Mouse (Mus musculus): ENCODE measurements around the gene Csgalnact2. TPM values are rescaled to one million over a fixed set of nuclear protein-coding genes. Genes with fewer than 3 reads are reported as not detected.

Gene Csgalnact2
- total RNA-seq (2022) = 10 to 100 TPM; 10.4 to 13.6 (median 12.2) TPM

DNA sequence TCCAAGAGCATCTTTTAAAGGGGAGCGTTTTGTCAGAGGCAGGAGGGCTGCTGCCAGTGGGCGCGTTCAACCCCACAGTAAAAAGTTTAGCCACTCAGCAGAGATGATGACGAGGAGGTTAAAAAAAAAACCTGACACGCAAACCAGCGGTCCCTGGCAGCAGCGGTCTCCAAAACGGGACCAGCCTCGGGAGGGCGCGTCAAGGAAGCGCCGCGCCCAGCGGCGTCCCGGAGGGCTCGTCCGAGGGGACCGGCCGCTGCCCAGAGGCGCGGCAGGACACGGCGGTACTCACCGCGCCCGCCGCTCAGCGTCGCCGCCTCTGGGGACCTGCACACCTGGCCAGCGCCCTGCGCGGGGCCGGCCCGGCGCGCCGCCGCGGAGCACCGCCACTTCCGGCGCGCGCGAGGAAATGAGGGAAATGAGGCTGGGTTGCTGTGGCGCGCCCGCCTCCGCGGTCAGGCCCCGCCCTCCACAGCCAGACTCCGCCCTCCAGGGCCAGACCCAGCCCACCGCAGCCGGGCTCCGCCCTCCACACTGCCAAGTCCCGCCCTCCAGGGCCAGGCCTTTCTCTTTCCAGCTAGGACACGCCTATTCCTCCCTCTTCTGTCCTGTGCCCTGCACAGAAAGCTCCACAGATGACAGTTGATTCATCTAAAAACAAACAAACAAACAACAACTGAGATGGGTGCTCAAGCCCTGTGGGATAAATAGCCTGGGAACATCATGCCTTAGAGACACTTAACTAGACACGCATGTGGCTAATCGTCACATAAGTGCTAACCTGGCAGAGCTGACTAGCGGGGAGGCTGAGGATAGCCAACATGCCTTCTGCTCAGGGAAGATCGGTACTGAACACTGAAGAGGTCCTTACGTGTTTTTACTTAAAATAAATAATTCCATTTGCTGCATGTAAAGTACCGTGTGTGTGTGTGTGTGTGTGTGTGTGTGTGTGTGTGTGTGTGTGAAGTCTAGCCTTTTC is at the start of gene Csgalnact2:
Gene Csgalnact2 (minus strand): TSS at position 410 of the 979 bp plus-strand sequence.
- peak; percentile 82 to 89 for DNase-seq (ENCODE audit: low spot score in 2 of 2)

DNA sequence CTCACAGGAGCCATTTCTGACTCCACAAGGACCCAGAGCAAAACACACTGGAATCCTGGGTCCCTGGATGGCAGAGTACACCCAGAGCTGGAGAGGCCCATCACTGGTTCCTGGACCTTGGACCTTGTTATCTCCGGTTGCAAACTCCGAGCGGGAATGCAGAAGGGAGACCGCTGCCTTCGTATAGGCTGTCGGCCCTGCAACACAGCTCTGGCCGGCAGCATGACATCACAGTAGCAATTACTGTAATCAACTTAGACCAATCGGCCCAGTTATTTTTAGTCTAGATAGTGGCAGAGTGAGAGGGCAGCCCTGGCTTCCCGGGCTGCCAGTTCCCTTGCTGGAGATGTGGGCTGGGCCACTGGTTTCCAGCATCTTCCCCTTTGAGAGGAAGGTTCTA is 49.7 kb upstream of the Csgalnact2 start:
- no peak for DNase-seq (ENCODE audit: low spot score in 2 of 2)

DNA sequence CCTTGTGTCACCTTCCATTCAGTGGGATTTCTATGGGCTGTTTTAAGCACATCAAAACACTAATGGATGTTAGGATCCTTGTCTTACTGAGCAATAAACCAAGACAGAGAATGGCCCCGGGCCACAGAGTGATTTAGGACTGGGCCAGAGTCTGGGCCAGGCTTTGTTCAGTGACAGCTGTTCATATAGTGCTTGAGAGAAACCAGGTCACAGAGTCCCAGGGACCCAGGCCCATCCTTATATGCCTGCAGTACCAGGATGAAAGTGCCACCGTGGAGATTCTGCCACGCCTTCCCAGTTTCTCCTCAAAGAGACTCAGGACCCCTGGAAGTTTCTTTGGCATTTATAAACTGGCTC is 48.3 kb upstream of the Csgalnact2 start:
- no peak for DNase-seq (ENCODE audit: low spot score in 2 of 2)

DNA sequence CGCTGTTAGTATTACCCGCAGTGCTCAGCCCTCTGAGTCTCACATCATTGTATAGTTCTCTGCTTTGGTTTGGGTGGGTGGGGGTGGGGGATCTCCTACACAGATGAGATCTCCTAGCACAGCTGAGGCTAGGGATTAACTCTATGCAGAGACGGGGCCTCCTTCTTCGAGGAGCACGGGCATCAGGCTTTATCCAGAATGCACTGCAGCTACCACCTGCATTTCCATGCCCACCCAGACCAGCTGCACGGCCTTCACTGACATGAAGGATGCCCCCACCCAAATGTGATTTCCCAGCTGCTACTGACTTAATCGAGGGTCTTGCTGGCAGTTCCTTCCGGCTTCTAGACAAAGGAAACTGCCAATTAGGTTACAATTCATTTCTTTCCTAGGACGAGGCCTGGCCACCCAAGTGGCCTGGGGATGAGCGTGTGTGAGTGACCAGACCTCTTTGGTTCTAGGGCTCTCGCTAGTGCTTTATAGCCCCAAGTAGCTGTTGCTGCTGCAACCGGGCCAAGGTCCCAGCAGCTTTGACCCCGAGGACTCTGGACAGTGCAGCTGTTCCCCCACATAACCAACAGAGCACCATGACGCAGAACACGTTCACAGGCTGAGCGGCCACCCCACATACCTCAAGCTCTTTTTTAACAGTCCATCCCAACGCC is 47.8 kb upstream of the Csgalnact2 start:
- DNase-seq (ENCODE audit: low spot score in 2 of 2) = no peak

DNA sequence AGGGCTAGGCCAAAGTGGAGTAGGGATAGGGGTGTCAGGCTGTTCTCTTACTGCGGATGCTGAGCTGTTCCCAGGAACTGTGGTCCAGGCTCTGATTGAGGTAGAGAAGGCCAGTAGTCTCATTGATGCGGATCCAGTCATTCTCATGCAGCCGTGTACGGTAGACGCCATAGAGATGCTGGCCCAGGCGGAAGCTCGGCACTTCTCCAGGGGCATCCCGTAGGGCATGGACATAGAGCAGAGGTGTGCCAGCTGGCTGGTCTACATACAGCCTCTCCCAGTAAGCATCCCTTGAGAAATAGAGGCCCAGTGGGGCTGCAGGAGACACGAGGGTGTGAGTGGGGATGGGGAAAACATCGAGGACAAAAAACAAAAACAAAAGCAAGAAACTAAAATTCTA is 45.2 kb upstream of the Csgalnact2 start:
- no peak for DNase-seq (ENCODE audit: low spot score in 2 of 2)

DNA sequence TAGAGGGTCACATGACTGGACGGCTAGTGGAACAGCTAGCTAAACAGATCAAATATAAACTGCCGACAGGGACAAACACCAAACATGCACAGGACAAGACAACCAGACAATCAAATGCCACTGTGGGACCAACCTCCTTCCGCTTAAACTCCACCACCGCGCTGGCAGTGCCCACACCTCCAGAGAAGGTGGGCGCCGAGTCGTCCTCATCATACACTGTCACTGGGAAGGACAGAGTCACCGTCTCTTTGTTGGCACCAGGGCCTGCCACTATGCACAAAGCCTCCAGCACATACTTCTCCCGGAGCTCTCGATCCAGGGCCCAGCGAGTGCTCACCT is 41.1 kb upstream of the Csgalnact2 start:
- no peak for DNase-seq (ENCODE audit: low spot score in 2 of 2)

DNA sequence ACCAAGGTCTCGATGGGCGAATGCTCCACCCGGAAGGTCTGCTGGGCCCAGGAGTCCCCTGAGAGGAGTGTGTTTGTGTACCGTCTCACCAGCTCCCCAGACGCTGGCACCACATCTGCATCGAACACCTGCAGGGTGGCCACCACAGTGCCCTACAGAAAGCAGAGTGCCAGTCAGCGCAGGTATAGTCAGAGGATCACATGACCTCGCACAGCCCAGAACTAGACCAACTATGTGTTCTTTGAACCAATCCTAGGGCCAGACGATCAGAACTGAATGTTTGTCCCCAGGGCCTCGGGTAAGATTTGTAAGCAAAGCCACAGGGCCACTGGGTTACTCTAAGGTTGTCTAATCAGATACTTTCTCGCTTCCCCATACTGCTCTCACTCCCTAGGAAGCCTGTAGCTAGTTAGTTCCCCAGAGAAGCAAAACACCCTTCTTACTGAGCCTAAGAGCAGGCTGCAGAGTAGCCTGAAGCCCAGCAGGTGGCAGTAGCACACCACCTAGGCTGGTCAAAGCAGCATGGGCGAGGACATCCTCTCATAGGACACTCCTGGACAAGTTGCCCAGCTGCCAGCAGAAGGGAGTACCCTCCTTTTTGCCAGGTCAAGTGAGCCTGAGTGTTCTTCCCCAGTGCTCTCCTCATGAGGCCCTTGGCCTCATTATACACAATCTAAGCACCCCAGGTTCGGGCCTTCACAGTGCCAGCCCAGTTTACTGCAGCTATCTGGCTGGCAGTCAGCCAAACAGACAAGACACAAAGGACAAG is 40.6 kb upstream of the Csgalnact2 start:
- peak; percentile 53 to 68 for DNase-seq (ENCODE audit: low spot score in 2 of 2)

DNA sequence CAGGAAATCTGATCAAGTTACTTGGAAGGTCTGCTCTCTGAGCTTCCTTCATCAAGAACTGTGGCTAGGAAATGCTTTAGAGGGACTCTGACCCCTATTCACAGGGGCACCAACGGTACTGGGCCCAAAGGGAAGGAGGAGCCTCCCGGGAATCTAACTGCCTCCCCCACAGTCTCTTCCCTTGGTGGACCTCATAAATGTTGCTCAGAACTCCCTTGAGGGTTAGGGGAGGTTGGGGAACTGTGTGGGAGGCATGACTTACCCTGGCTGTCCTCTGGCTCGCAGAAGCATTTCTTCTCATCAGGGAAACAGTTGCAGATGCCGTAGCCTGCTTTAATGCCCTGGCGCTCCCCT is 35.0 kb upstream of the Csgalnact2 start:
- DNase-seq (ENCODE audit: low spot score in 2 of 2) = no peak

DNA sequence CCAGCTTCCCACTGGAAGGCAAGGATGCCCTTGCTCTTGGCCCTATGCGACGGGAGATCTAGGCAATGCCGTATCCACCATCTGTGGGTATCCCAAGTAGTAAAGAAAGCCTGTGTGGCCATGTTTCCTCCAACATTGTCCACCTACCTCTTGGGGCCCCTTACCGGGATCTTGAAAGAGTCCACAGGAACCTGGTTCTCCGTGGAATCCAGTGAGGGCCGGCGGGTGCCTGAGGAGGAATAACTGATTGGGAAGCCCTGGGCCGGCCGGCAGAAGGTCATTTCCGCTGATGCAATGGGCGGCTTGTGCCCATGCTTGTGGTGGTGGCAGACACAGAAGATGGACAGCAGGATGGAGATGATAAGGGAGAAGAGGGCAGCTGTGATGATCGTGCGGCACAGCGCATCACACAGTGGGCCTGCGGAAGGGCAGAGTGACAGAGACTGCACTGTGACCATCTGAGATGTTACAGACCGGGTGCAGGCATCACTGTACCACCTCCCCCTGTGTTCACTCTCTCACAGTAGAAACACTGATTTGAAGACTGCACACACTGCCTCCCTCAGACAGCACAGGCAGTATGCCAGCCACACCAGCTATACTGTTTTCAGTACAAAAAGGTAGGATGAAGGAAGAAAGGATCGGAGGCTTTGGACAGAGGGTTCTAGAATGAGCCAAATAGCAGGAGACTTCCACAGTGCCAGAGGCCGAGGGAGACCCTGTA is 34.5 kb upstream of the Csgalnact2 start:
- no peak for DNase-seq (ENCODE audit: low spot score in 2 of 2)

DNA sequence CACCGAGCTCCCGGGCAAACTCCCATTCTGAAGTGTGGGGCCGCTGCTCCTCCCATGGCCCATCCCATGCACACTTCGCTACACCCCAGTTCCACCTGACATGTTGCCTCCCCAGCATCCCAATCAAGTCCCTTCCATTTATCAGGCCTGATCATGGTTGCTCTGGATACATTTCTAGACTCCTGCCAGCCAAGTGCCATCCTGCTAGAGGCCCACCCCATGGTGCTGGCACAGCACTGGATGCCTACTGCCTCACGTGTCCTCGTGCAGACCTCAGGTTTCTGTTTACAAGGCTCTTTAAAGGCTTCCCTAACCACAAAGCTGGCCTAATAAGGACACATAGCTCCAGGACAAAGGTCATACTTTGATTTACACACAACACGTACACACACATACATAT is 32.4 kb upstream of the Csgalnact2 start:
- no peak for DNase-seq (ENCODE audit: low spot score in 2 of 2)

DNA sequence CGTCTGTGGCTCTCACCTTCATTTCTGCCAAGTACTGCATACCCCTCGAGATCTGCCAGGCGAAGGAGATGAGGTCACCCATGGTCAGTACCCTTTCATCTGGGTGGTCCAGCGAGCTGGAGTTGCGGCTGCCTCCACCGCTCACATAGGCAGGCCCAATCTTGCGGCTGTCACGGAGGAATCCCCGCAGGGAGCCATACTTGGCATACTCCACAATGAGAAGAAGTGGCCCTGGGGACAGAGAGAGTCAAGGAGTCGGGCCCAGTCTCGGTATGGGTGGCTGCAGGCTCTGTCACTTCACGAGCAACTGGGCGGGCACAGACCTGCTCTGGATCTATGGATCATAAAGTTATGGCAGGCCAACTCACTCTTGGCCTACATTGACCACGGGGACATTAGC is 29.2 kb upstream of the Csgalnact2 start:
- no peak for DNase-seq (ENCODE audit: low spot score in 2 of 2)

DNA sequence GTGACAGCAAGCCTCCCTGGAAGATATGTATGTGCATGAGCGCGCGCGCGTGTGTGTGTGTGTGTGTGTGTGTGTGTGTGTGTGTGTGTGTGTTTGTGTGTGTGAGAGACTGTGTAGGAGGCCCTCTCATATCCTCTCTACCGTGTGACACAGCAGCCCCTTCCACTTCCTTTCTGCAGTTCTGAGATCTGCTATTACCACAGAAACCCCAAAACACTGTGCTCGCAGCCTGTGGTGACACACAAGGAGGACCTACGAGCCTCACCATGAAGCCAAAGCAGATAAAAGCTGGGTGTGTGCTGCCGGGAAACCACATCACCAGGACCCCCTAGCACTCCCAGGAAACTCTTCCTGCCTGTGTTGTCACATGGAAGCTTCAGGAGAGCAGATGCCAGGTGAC is 28.1 kb upstream of the Csgalnact2 start:
- no peak for DNase-seq (ENCODE audit: low spot score in 2 of 2)

DNA sequence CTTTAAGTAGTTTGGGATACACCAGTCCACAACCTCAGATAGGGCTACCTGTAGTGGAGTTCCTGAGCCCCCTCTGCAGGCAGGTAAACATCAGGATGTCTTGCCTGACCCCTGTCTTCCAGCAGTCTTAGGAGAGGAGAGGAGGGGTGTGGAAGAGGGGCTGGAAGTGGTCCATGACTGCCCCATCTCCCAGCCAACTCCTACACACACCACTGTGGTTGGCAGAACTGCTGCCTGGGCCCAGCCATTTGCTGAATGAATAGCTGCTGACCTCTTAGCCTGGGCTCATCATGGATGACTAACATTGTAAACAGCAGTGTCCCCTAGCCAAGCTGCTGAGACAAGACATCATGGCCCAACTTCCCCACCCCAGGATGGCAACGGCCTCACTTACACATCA is 26.6 kb upstream of the Csgalnact2 start:
- DNase-seq (ENCODE audit: low spot score in 2 of 2) = no peak

DNA sequence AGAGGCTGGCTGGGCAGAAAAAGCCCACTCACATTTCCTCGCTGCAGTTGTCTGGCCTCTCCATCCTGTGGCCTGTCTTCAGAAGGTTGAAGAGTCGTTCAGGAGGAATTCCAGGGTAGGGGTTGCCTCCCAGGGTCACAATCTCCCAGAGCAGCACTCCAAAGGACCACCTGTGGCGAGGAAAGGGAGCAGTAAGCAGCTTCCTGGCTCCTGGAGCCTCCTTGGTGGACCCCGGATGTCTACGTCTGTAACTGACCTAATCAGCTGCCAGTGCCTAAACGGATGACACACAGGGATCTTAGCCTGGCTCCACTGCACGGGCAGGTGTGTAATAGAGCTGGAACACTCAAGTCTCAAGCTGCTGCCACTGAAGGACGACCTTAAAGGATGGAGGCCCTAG is 25.8 kb upstream of the Csgalnact2 start:
- DNase-seq (ENCODE audit: low spot score in 2 of 2) = no peak

DNA sequence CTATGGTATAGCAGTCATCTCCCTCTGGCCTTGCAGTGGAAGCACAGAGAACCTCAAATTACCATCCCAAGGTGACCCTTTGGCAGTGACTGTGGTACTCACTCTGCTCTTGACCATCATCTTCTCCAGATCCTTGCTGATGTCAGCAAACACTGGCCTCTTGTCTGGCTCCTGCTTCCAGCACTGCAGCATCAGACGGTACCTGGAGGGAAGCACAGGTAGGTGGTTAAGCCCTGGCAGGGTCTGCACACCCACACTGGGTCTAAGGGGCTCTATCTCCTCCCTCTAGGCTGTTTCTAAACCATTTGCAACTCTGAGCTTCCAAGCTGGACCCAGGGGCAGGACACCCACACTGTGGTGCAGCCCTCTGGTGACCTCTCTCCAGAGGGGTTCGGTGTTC is 24.1 kb upstream of the Csgalnact2 start:
- DNase-seq (ENCODE audit: low spot score in 2 of 2) = no peak

DNA sequence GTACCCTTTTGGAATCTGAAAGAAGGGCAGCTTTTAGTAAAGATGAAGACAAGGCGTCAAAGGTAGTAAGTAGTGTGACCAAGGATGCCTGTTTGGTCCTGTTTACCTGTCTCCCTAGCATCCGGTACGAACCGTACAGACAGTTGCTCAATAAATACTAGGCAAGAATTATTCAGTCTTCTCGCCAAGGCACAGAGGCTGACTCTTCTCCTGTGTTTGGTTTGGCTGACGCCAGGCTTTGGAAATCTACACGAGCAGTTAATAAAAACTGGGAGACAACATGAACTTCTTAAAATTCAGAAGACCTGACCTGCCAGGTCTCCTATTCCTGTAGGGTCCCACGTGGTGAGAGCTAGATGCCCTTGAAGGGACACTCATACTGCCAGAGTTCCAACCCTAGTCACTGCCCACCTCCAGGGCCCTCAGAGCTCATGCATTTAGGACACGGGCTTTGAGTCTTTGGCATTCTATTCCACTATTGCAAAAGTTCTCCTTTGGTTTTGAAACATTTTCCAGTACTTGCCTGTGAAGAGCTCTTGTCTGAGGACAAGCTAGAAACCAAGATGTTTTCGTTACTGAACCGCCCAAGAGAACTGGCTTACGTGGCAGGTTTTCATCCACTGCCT is 23.6 kb upstream of the Csgalnact2 start:
- DNase-seq (ENCODE audit: low spot score in 2 of 2) = no peak

DNA sequence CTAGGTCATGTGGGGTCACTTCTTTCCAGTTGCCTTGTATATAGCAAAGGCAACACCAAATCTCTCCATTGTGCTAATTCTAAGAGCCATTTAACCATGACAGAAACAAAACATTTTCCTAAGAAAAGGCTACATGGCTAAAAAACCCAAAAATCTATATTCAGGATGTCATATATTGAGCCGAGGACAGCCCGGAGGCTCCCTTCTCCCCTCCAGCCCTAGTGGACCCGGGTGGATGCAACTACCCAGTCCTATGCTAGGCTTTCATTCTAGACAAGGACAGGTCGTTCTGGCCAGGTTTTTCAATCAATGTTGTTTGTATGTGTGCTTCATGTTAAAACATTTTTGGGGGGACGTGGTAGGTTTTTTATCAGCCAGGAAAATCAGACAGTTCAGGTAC is 14.2 kb upstream of the Csgalnact2 start:
- DNase-seq (ENCODE audit: low spot score in 2 of 2) = no peak

DNA sequence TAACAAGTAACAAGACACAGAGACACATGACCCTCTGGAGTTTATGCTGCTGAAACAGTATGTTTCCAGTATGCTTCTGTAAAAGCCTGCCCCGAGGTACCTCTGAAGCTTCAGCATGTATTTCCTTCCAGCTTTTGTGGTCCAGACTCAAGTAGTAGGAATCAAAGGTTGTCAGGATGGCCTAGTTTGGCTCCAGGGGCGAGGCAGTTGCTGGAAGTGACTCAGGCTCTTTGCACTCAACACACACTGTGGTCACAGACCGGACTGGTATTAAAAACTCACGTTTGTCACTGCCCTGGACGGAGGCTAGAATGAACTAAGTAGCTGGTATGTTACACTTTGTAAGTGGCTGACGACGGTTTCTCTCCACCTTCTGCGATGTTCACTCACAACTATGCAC is 12.0 kb upstream of the Csgalnact2 start:
- no peak for DNase-seq (ENCODE audit: low spot score in 2 of 2)

DNA sequence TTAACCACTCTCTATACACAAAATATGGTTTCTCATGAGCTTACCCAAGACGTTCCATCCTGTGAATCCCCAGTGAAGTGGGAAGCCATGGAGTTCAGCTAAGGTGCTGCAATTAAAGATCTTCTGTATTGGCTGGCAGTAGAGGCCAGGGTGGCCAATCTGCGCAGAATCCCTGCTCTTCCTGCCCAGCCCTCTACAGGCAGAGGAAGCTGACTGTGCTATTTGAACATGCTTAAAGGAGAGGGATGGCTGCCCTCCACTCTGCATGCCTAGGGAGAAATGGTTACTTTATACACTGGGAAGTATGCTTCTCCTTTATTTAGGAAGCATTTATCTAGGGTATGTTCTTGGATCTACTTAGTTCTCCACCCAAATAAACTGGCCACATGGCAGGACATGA is 11.6 kb upstream of the Csgalnact2 start:
- DNase-seq (ENCODE audit: low spot score in 2 of 2) = no peak

DNA sequence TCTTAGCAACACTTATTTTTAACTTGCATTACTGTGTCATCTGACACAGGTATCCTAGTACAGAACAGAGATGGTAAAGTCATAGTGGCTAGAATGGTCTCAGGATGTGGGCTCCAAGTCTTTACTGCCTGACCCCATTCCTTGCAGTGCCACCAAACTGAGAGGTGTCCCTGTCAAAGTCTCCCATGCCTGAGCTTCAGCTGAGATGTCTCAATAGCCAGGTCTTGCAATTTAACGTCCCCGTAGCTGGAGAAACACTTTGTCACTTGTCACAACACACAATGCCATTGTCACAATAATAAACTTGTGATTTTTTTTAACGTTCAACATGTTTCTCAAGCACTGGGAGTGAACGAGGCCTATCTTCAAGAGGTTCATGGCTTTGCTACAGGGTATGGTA is 11.2 kb upstream of the Csgalnact2 start:
- no peak for DNase-seq (ENCODE audit: low spot score in 2 of 2)

DNA sequence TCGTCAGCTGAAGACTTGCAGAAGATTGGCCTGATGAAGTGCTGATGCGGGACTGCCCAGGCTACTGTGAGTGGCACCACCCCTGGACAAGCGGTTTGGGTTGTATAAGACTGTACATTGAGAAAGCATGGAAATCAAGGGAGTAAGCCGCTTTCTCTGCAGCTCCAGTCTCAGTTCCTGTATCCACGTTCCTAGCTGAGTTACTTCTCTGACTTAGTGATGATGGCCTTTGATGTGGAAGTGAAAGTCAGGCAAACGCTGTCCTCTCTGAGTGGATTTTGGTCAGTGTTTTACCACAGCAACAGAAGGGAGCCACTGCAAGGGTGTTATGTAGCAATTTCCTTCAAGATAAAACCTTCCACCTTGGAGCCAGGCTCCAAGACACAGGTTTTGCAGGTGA is 2.0 kb upstream of the Csgalnact2 start:
- DNase-seq (ENCODE audit: low spot score in 2 of 2) = no peak

All from layer of hippocampus, adult 8-10 months (tissue).